Mouse (Mus musculus) adrenal gland, postnatal 10 days (tissue): ENCODE measurements around the gene Bok. TPM values are rescaled to one million over a fixed set of nuclear protein-coding genes. Genes with fewer than 3 reads are reported as not detected.

Experiments used
- DNase-seq: peaks from one replicate; pipeline ENCODE4 v3.0.0; 2021; ENCODE audit warnings: mixed read lengths
- total RNA-seq, 2 experiments: library from RNA; stranded (reverse); gene quantifications; 2 replicates each; pipeline ENCODE4 v1.2.3; 2021

The Bok gene
- total RNA-seq, 2 experiments from 2014 or later: 17.4 to 21.0 TPM

DNA sequence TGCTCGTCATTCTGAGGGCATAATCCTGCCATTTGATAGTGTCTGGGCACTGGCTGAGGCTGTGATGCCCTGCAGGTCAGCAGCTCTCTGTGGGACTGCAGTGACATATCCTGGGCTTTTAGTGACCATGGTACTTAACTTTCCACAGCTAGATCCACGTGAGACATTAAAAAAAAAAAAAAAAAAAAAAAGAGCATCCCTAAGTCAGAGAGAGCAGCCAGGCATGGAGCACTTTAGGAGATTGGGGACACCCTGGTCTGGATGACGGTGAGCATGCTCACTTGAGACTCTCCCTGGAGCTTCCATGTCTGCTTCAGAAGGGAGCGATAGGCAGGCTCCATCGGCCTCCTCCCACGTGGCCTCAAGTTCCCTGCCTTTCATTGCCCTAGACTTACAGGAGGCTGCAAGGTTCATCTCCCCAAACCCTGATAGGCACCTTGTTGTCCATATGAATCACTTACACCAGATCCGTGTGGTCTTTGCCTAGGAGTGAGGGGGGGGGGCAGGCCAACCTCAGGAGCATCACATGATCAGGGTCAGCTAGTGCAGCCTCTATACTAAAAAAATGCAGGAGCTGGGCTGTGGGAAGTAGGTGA, 4.5 kb downstream of the Bok start:
- no peak for DNase-seq

DNA sequence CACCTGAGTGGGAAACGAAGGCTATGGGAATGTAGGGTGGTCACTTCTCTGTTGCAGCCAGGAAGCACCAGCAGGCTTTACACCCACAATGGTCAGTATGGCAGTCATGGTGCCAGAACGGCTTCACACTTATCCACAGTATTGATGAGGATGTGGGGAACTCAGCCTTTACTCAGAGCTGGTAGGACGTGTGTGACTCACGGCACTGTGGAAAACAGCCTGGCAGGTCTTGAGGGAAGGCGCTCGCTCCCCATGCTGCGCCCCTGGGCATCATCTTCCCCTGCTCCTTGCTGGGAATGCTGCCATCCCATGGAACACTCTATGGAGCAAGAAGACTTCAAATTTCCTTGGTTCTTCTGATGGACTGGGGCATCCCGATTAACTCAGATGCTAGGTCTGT, 5.6 kb downstream of the Bok start:
- no peak for DNase-seq

DNA sequence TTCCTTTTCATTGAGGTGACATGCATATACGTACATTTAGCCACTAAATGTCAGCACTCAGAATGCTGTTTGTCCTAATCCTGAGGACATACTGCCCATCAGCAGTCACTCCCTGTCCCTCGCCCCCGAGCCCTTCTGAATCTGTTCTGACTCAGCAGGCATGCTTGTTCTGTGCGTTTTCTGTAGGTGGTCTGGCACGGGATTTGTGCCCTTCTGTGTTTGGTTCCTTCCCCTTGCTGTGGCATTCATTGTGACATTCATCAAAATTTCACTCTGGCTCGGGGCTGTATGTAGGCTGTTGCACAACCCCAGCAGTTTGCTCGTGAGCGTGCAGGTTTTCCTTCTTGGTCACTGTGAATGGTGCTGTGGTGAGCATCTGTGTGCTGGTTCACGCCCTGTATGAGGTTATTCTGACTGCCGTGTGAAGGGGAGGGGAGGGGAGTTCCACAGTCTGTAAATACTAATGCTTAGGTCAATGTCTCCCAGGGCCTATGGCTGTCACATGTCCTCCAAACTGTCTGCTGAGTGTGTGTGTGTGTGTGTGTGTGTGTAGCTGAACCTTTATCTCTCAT, 6.4 kb downstream of the Bok start:
- DNase-seq: no peak

DNA sequence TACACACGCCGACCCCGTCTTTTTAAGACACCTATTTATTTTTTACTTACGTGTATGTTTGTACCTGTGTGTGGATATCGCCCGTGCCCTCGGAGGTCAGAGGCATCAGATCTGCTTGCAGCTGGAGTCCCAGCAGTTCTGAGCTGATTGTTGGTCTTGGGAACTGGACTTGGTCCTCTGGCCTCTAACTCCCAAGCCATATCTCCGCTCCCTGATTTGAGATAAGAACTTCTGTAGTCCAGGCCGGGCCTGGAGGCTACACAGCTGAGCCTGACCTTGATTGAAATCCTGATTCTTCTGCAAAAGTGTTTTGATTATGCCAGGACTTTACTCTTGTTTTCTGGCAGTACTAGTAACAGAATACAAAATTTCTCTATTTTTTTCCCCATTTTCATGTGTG, 7.3 kb downstream of the Bok start:
- DNase-seq: no peak

DNA sequence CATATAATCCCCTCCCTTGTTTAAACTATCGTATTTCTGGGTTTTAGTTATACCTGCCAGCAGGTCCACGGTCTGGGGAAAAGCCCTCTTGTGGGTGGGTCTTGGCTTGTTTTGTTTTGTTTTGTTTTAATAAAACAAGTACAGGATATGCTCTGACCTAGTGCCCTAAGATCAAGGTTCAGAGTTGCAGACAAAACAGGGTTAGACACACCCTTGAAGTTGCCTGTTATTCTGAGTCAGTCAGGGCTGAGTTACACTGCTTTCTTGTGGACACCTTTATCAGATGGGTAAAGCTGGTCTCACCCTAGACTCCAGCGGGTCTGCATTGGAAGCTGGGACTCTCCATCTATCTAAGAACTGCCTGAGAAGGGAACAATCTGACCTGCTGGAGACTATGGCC, 8.0 kb downstream of the Bok start:
- DNase-seq: no peak

DNA sequence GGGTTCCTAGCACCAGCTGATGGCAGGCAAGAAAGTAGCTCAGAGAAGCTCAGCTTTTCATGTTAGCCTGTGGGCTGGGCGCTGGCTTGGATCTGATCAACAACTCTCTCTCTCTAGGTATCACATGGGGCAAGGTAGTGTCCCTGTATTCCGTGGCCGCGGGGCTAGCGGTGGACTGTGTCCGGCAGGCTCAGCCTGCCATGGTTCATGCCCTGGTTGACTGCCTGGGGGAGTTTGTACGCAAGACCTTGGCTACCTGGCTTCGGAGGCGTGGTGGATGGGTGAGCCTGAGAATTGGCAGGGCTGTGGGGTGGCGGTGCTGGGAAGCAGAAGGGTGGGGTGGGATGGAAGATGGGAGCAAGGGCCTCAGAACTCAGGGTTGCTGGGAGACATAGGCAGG, 8.5 kb downstream of the Bok start:
- DNase-seq: no peak

DNA sequence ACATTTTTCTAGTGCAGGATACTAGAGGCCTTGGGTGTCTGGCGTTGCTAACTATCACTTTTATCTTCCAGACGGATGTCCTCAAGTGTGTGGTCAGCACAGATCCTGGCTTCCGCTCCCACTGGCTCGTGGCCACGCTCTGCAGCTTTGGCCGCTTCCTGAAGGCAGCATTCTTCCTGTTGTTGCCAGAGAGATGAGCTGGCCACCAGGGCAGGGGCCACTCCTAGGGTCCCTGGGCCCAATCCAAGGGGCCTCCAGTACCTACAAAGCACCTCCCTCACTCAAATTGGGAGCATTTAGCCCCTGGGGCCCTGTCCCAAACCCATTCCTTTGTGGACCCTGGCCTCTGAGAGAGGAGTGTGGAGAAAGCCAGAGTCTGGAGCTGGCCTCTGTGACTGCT, 9.5 kb downstream of the Bok start:
- peak; percentile 76 for DNase-seq

DNA sequence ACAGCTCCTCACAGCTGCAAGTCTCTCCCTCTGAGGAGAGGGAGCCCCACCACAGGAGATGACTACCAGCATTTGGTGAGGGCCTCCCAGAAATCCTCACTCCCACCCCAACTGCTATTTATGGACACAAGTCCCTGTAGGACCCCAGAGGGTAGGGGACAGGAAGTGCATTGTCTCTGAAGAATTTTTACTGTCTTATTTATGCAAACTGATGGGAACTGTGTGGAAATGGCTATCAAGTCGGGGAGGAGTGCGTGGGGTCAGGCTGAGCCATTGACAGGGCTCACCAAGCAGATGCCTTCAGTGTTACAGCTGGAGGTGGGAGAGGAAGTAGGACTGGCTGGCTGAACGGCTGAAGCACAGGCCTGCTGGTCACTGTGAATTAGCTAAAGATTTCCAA, 11.9 kb downstream of the Bok start:
- DNase-seq: no peak

DNA sequence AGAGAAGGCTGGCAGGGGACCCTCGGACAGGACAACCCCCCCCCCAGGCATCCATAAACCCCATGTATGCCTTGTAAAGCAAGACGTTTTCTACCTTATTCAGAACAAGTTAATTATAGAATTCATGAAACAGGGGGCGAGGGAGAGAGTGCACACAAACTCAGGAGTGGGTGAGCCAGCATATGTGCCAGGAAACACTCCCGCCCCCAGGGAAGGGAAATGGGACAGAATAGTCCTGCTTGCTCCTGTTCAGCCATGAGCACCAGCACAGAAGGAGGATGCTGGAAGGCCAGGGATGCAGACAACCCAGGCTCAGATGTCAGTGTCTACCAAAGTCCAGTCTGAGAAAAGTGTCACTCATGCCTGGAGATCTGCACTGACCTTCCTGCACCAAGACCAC, 13.7 kb downstream of the Bok start:
- DNase-seq: no peak

DNA sequence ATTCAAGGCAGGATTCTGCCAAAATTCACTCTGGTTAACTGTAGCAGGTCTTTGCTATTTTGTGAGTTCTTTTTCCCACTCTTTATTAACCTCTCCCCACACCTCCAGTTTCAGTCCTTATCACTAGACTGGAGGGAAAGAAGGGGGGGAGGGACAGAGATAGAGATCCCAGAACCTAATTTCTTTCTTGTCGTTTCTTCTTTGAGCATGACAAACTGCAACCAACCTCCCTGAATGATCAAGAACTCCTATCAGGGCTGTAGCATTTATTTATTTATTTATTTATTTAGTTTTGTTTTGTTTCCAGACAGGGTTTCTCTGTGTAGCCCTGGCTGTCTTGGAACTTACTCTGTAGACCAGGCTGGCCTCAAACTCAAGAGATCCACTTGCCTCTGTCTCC, 16.6 kb downstream of the Bok start:
- DNase-seq: no peak

DNA sequence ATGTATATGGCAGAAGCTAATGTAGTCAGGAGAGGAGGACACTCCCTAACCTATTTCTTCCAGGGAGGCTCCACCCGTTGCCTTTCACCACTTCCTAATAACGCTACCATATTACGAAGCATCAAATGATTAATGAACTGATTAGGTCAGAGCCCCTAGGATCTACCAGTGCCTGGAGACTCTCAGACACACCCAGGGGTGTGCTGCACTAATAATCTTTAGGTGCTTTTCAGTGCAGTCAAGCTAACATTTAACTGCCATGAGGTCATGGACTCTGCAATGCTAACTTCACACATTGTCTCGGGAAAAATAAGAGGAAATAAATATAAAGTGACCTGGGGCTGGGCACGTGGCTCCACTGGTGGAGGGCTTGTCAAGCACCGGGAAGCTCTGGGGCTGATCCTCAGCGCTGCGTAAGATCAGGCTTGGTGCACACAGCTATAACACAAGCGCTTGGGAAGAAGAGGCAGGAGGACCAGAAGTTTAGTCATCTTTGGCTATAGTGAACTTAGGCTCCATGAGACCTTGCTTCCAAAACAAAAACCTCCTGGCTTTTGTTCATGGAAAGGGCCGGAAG, 18.1 kb downstream of the Bok start:
- no peak for DNase-seq

DNA sequence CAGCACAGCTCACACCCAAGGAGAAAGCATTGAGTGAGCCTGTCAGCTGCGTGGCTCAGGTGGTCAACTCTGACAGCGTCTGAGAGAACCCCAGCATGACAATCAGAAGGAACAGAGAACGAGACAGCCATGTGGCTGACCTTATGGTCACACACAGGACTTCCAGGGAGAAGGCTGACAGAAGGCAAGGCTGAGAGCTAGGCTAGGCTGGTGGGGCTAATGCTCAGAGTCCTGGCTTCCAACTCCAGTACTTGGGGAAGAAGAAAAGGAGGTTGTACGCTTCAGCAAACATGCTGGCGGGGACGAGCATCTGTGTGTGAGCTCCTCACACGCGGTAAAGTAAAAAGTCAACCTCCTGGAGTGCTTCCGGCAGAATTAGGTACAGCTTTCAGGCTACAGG, 18.9 kb downstream of the Bok start:
- no peak for DNase-seq

DNA sequence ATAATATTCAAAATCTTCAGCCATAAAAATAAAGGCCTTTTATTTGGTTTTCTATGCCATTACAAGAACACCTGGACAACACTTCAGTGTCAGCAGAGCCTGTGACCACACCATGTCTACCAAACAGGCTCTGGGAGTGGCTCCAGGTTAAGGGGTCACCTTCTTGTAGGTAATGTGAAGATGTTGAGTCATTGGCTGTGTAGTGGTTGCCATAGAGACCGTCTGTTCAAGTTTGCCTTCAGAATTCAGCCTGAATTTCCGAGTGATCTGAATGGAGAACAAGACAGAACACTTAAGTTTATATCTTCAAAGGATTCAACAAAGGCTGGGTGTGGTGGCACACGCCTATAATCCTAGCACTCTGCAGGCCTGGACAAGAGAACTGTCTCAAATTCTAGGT, 19.9 kb downstream of the Bok start:
- no peak for DNase-seq

DNA sequence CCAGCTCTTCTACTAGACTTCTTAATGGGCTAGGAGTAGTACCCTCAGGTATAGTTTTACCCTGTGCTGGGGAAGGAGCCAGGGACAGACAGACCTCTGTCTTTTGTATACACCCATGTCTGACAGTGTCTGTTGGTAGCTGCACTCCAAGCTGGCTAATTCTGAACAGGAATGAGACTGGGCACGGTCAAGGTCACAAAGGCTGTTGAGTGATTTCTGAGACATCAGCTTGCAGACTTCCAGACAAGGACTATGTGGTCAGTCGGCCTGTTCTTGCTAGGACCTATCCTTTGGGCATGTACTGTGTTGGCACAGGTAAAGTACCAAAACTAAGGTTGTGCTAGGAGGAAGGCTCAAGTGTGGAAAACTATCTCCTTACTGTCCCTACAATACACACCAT, 30.7 kb downstream of the Bok start:
- DNase-seq: no peak

DNA sequence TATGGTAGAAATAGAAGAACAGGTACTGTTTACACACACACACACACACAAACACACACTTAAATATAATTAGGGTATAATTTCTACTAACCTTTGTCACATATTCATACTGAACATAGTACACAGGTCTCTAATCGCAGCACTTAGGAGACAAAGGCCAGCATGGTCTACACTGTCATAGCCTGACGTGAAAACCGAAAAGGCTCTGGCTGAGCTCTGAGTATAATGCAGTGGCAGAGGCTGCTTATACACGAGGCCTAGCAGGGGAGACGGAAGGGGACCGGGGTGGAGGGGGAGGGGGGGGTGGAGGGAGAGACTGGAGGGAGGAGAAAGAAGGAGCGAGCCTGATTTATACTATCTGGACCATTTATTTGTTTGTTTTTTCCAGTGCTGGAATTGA, 36.1 kb downstream of the Bok start:
- DNase-seq: no peak

DNA sequence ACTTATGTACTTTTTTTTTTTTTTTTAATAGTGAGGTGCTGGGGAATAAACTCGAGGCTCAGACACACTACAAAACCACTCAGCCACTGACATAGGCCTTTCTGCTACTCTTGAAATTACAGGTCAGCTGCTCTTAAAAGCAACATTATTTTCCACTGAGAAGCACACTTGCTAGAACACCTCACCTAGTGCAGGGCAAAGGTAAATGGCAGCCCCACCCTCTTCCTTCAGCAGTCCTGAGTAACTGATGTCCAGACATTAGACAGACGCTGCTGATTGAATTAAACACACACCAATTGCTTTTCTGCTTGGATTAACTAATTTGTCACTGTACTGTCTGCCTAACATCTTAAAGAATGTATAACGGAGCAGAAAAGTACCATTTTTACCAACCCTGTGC, 39.2 kb downstream of the Bok start:
- DNase-seq: no peak

DNA sequence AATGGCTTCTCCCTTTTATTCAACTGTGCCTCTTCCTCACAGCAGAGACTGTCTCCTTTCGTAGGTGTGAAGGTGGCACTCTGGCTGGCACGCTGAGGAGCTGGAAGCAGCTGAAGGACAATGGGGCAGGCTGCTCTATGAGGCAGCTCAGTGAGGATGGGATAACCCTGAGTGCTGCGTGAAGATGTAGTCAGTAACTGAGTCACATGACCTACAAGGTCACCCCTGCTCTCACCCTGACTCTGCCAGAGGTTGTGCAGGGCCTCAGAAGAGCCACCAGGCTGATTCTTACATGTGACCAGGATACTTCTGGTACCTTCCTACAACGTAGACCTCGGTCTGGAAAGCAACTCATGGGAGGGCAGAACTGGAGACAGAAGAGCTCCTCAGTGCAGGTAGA, 40.2 kb downstream of the Bok start:
- DNase-seq: peak; percentile 62

DNA sequence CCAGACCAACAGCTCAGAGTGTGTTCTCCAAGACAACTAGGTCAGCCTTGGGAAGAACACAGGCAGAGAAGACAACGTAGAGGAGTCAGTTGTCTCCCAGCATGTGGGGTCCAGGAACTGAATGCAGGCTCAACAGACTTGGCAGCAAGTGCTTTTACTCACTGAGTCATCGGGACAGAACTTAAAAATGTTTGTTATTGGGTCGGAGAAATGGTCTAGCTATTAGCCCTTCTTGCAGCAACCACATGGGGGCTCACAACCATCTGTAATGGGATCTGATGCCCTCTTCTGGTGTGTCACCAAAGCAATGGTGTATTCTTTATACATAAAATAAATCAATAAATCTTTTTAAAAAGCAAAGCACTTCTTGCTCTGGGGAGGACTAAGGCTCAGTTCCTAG, 40.7 kb downstream of the Bok start:
- no peak for DNase-seq

DNA sequence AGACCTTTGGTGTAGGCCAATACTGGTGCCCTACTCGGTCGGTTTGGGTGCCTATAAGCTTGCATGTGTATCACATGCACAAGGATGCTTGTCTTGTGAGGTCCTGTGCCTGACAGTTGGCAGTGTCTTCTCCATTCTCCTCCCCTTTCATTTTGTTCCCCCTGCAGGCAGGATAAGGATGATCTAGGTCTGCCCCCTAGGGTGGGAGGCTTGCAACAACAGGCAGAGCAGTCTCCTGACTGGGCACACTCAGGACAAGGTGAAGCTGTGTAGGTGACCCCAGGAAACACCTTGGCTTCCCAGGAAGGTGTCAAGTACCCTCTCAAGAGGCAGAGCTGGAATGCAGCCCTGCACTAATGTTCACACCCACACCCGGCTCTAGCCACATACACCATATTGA, 41.5 kb downstream of the Bok start:
- peak; percentile 84 for DNase-seq

DNA sequence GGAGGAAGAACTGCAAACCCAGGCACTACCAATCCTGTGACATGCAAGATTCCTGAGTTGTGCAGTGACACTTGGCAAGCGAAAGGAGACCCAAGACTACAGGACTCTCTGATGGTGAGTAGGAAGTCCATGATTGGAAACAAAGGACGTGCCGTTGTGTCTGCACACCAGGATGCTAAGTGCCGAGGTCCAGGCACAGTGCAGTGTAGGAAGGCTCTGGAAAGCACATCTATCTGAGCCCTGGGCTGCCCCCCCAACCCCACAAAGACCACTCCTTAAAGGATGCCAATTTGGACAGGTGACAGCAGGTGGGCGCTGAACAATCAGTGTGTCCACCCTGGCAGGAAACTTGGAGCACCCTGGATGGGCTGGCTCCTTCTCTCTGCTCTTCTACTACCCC, 45.6 kb downstream of the Bok start:
- DNase-seq: no peak

DNA sequence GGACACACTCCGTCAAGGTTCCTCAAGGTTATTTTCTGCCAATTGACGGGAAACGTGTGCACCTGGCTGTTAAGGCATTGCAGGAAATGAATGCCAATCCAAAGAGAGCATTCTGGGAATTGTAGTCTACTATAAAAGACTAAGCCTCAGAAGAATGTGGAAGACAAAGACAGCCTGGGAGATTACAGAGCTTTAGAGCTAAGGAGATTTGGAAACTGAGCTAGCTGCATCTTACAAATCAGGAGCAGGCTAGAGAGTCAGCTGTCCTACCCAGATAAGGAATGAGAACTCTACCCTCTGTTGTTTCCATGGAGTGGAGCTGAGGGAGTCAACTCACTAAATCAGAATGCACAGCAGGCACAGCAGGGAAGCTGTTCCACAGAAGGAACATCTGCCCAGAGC, 46.4 kb downstream of the Bok start:
- no peak for DNase-seq

DNA sequence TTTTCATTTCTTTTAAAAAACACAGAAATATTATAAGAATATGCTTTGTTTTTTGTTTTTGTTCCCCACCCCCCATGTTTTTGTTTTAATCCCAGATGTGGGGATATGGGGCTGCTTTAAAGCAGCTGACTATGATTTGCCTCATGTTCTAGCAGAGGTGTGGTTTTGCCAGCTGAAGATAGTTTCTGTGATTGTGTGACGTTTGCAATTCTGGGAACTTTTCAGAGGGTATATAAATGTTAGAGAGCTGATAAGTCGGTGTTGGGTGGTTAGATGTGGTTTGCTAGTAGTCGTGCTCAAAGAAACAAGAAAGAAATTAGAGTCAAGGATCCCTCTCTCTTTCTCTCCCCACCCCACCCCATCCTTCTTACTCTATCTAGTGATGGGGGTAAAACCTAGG, 50.4 kb downstream of the Bok start:
- DNase-seq: no peak

DNA sequence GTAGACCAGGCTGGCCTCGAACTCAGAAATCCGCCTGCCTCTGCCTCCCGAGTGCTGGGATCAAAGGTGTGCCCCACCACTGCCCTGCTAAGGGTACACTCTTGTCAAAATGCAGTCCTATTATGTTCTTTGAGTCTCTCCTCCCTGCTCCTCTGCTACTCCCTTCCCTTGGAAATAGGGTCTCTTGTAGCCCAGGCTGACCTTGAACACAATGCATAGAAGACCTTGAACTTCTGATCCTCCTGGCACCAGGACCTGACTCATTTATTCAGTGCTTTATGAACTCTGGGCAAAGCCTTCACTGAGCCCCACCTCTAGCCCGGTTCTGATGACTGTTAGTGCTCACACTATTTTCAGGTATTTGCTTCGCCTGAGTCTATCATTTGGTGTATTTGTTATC, 52.3 kb downstream of the Bok start:
- no peak for DNase-seq

DNA sequence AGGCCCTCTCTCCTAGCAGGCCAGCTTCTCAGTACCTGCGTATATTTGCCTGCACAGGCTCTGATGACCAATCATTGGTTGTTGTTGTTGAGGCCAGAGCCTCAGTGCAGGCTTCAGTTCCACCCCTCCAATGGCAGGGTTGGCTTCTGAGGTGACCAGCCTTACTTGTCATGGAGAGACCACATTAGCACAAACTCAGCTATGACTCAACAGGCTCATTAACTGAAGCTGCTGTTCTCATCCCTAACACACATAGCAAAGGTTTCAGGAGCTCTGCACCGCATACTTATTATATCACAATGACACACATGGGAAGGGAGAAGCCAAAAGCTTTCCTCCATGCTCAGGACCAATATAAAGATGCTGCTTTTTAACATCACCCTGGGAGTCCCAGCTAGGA, 55.2 kb downstream of the Bok start:
- DNase-seq: no peak

DNA sequence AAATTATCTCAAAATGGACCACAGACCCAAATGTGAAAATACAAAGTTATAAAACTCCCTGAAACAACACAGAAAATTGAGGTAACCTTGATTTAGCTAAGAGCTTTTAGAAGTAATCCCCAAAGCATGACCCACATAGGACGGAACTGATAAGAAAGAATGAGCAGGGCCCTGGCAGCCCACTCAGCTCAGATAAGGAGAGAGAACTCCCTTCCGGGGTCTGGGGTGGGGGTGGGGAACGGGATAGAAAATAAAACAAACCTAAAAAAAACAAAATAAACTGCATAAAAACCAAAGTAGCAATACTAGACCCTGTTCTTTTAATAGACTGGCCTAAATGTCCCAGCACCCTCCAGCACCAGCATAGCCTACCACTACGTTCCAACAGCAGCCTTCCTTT, 56.5 kb downstream of the Bok start:
- no peak for DNase-seq
